Mouse (Mus musculus) intestine, embryonic 15.5 days (tissue): ENCODE results near the gene Syp. TPM values are rescaled to one million over a fixed set of nuclear protein-coding genes. Genes with fewer than 3 reads are reported as not detected.

Experiments used
- ATAC-seq: fragments of 200-750 bp; cut with Nextera tagmentation; 2 replicates; pipeline ENCODE4 v1.8.0; 2017; ENCODE audit warnings: moderate TSS enrichment, moderate library complexity
- H3K27ac ChIP-seq: fragments of 300-500 bp; sonication (generic); 2 replicates; pipeline ENCODE4 v1.5.1; 2015; ENCODE audit warnings: mild to moderate bottlenecking, inconsistent platforms
- H3K27me3 ChIP-seq: fragments of 300-500 bp; sonication (generic); replicated peaks from 2 replicates; pipeline ENCODE4 v1.6.1; 2015; ENCODE audit warnings: inconsistent platforms
- H3K36me3 ChIP-seq: fragments of 300-500 bp; sonication (generic); 2 replicates; pipeline ENCODE4 v1.6.1; 2015; ENCODE audit warnings: inconsistent platforms
- H3K4me1 ChIP-seq: fragments of 300-500 bp; sonication (generic); replicated peaks from 2 replicates; pipeline ENCODE4 v1.6.1; 2015; ENCODE audit warnings: inconsistent platforms
- H3K4me2 ChIP-seq: fragments of 300-500 bp; sonication (generic); replicated peaks from 2 replicates; pipeline ENCODE4 v1.6.1; 2015; ENCODE audit warnings: mild to moderate bottlenecking, inconsistent platforms
- H3K4me3 ChIP-seq: fragments of 300-500 bp; sonication (generic); replicated peaks from 2 replicates; pipeline ENCODE4 v1.5.1; 2015; ENCODE audit warnings: inconsistent platforms
- H3K9ac ChIP-seq: fragments of 300-500 bp; sonication (generic); 2 replicates; pipeline ENCODE4 v1.6.1; 2015; ENCODE audit warnings: inconsistent platforms
- H3K9me3 ChIP-seq: fragments of 300-500 bp; sonication (generic); 2 replicates; pipeline ENCODE4 v1.6.1; 2016; ENCODE audit warnings: inconsistent platforms
- WGBS: fragments of 180-500 bp; shearing (Covaris S2); methylation state at CpG from one replicate; pipeline ENCODE4 v1.1.7; 2015; 5-methylcytosine and 5-hydroxymethylcytosine counted together
- polyA plus RNA-seq: library from polyadenylated mRNA; unstranded; fragments of >200 nt; fragmentation: Nextera tagmentation; extraction: Ambion mirVana; gene quantifications from 2 replicates; pipeline ENCODE4 v1.2.1, GENCODE M21; 2015

Syp gene
- polyA plus RNA-seq, 1 experiment from 2014 or later = 6.5 TPM

GRCm38 (mm10) chrX:7690486-7690885, 52.2 kb downstream of the Syp start:
- H3K27ac ChIP-seq = no peak overlapping the region
- H3K36me3 ChIP-seq = no peaks in the 10 kb centered on the region
- 55% methylated on average over 3 of the region's 3 CpGs for WGBS

GRCm38 (mm10) chrX:7692862-7693261, 54.6 kb downstream of the Syp start:
- no peaks in the 10 kb centered on the region for H3K36me3 ChIP-seq
- 37% methylated on average over 4 of the region's 4 CpGs for WGBS

More at GRCm38 (mm10) chrX:7690486-7690885, 52.2 kb downstream of the Syp start:
- H3K9me3 ChIP-seq = no peaks in the 10 kb centered on the region
- H3K4me3 ChIP-seq = no peak overlapping the region
- no peak overlapping the region for H3K9ac ChIP-seq
- no peak for ATAC-seq
- H3K4me1 ChIP-seq = no peaks in the 10 kb centered on the region
- H3K27me3 ChIP-seq = no peaks in the 10 kb centered on the region
- no peak overlapping the region for H3K4me2 ChIP-seq

GRCm38 (mm10) chrX:7696520-7696919, 58.2 kb downstream of the Syp start:
- WGBS = 38% methylated on average over 6 of the region's 6 CpGs
- Histone ChIP-seq H3K4me2 (peak overlapping the region; percentile 39), H3K9ac (no peak overlapping the region), H3K27ac (no peak overlapping the region), H3K4me3 (peak overlapping the region; percentile 52; the same call in 1 of the 2 replicates), H3K9me3 (no peaks in the 10 kb centered on the region), H3K27me3 (no peaks in the 10 kb centered on the region), H3K36me3 (no peaks in the 10 kb centered on the region), H3K4me1 (no peaks in the 10 kb centered on the region)
- ATAC-seq = peak; percentile 46

More at GRCm38 (mm10) chrX:7692862-7693261, 54.6 kb downstream of the Syp start:
- no peak overlapping the region for H3K9ac ChIP-seq
- H3K4me3 ChIP-seq = no peak overlapping the region
- no peaks in the 10 kb centered on the region for H3K9me3 ChIP-seq
- H3K27me3 ChIP-seq = no peaks in the 10 kb centered on the region
- ATAC-seq = no peak
- no peaks in the 10 kb centered on the region for H3K4me1 ChIP-seq
- no peak overlapping the region for H3K27ac ChIP-seq
- H3K4me2 ChIP-seq = no peak overlapping the region

- Histone ChIP-seq H3K4me2 (peak within 1 kb of the TSS; percentile 53), H3K9ac (peak within 1 kb of the TSS; percentile 50)
These were observed 58.7 kb downstream of the Syp start, which contains the start of gene Gpkow for GRCm38 (mm10) chrX:7696954-7697381. Gene Gpkow (plus strand): TSS chrX:7697131.

More at GRCm38 (mm10) chrX:7696954-7697381, 58.7 kb downstream of the Syp start, which contains the start of gene Gpkow:
- Histone ChIP-seq H3K27ac (0 out of 2 replicates have a peak within 1 kb of the TSS, but pooled peaks have one; percentile 22), H3K4me1 (no peaks in the 10 kb centered on the region), H3K27me3 (no peaks in the 10 kb centered on the region), H3K4me3 (peak within 1 kb of the TSS; percentile 52), H3K9me3 (no peaks in the 10 kb centered on the region), H3K36me3 (no peaks in the 10 kb centered on the region)
- ATAC-seq = peak; percentile 96
- 14% methylated on average over 33 of the region's 33 CpGs for WGBS

Other genes starting within 250 kb of the Syp start
- gene Foxp3, start 64.8 kb upstream of the Syp start, polyA plus RNA-seq = not detected in 2 replicates
- 1.3 and 1.5 TPM in 2 replicates for gene Ppp1r3f, start 64.2 kb upstream of the Syp start, polyA plus RNA-seq
- gene Ccdc22, start 33.0 kb upstream of the Syp start, polyA plus RNA-seq = 31.2 and 31.4 TPM in 2 replicates
- gene Cacna1f, start 31.4 kb upstream of the Syp start, polyA plus RNA-seq = 0.04 TPM in 1 of 2 replicates, not detected in the other
- gene Prickle3, start 18.8 kb downstream of the Syp start, polyA plus RNA-seq = 6.6 and 6.8 TPM in 2 replicates
- 198 and 212 TPM in 2 replicates for gene Plp2, start 32.9 kb downstream of the Syp start, polyA plus RNA-seq
- 0.57 and 0.71 TPM in 2 replicates for gene Magix, start 42.8 kb downstream of the Syp start, polyA plus RNA-seq
- gene Gpkow, start 58.7 kb downstream of the Syp start, polyA plus RNA-seq = 27.6 and 31.8 TPM in 2 replicates
- gene Wdr45, start 75.9 kb downstream of the Syp start, polyA plus RNA-seq = 25.0 and 27.5 TPM in 2 replicates
- gene Gm45208, start 83.8 kb downstream of the Syp start, polyA plus RNA-seq = not detected in 2 replicates
- gene Praf2, start 90.0 kb downstream of the Syp start, polyA plus RNA-seq = 60.3 and 61.4 TPM in 2 replicates
- gene Ccdc120, start 112.4 kb downstream of the Syp start, polyA plus RNA-seq = 12.4 TPM in 2 replicates
- gene Tfe3, start 124.1 kb downstream of the Syp start, polyA plus RNA-seq = 23.0 and 23.9 TPM in 2 replicates
- gene Gripap1, start 151.3 kb downstream of the Syp start, polyA plus RNA-seq = 35.4 and 35.5 TPM in 2 replicates
- gene Kcnd1, start 183.8 kb downstream of the Syp start, polyA plus RNA-seq = 1.5 and 2.1 TPM in 2 replicates
- 37.6 and 37.7 TPM in 2 replicates for gene Otud5, start 202.9 kb downstream of the Syp start, polyA plus RNA-seq
- 11.3 and 12.6 TPM in 2 replicates for gene Pim2, start 239.8 kb downstream of the Syp start, polyA plus RNA-seq
- gene Slc35a2, start 245.6 kb downstream of the Syp start, polyA plus RNA-seq = 36.5 and 39.5 TPM in 2 replicates